Mouse (Mus musculus) forebrain, embryonic 10.5 days (tissue): ENCODE measurements at regions not wholly inside any gene's neighbourhood (a gene's known extent, or its start where the extent isn't known, plus 50 kb on each side); places are given as distances from the start of the nearest gene placed in this dataset.

Experiments used
- DNase-seq: peaks from one replicate; pipeline ENCODE4 v3.0.0-alpha.2; 2017; ENCODE audit warnings: low spot score; ENCODE audit errors: extremely low spot score
- H3K27ac ChIP-seq: fragments of 300-500 bp; sonication (generic); 2 replicates; pipeline ENCODE4 v1.5.1; 2016; ENCODE audit warnings: mild to moderate bottlenecking
- H3K27me3 ChIP-seq: fragments of 300-500 bp; sonication (generic); 2 replicates; pipeline ENCODE4 v1.6.1; 2016; ENCODE audit warnings: mild to moderate bottlenecking; ENCODE audit not compliant: poor library complexity, severe bottlenecking
- H3K36me3 ChIP-seq: fragments of 300-500 bp; sonication (generic); replicated peaks from 2 replicates; pipeline ENCODE4 v1.6.1; 2016; ENCODE audit warnings: mild to moderate bottlenecking, moderate library complexity
- H3K4me1 ChIP-seq: fragments of 300-500 bp; sonication (generic); 2 replicates; pipeline ENCODE4 v1.6.1; 2016
- H3K4me3 ChIP-seq: fragments of 300-500 bp; sonication (generic); 2 replicates; pipeline ENCODE4 v1.5.1; 2016; ENCODE audit warnings: mild to moderate bottlenecking, moderate library complexity
- H3K9me3 ChIP-seq: fragments of 300-500 bp; sonication (generic); 2 replicates; pipeline ENCODE4 v1.6.1; 2016; ENCODE audit warnings: mild to moderate bottlenecking, moderate library complexity
- WGBS: fragments of 180-500 bp; shearing (Covaris S2); methylation state at CpG from one replicate; pipeline ENCODE4 v1.1.7; 2016; 5-methylcytosine and 5-hydroxymethylcytosine counted together

GRCm38 (mm10) chr13:71214776-71215175, 373.2 kb upstream of the Adamts16 start:
- Histone ChIP-seq H3K4me1 (peaks cover 19% of the 10 kb centered on the region), H3K27me3 (peaks cover 17% of the 10 kb centered on the region), H3K4me3 (no peak overlapping the region), H3K36me3 (no peaks in the 10 kb centered on the region), H3K27ac (no peak overlapping the region), H3K9me3 (no peaks in the 10 kb centered on the region)
- no peak for DNase-seq
- WGBS, result 66% methylated on average over 5 of the region's 5 CpGs

GRCm38 (mm10) chr13:71211363-71211762, 369.8 kb upstream of the Adamts16 start:
- no peak for DNase-seq
- peaks cover 22% of the 10 kb centered on the region; the same call in 1 of the 2 replicates for H3K27me3 ChIP-seq
- 76% methylated on average over 4 of the region's 4 CpGs for WGBS
- H3K36me3 ChIP-seq, result no peaks in the 10 kb centered on the region
- H3K9me3 ChIP-seq, result no peaks in the 10 kb centered on the region
- peaks cover 13% of the 10 kb centered on the region for H3K4me1 ChIP-seq
- H3K27ac ChIP-seq, result no peak overlapping the region
- no peak overlapping the region for H3K4me3 ChIP-seq

GRCm38 (mm10) chr13:71210658-71211251, 369.1 kb upstream of the Adamts16 start:
- Histone ChIP-seq H3K4me3 (no peak overlapping the region), H3K27ac (no peak overlapping the region), H3K4me1 (peaks cover 19% of the 10 kb centered on the region), H3K27me3 (peaks cover 22% of the 10 kb centered on the region; the same call in 1 of the 2 replicates), H3K9me3 (no peaks in the 10 kb centered on the region), H3K36me3 (no peaks in the 10 kb centered on the region)
- DNase-seq, result peak; percentile 16
- WGBS, result 15% methylated on average over 7 of the region's 7 CpGs

- H3K27me3 ChIP-seq, result peaks cover 12% of the 10 kb centered on the region; the same call in 1 of the 2 replicates
Observed at GRCm38 (mm10) chr13:71205708-71206107, 364.1 kb upstream of the Adamts16 start.

GRCm38 (mm10) chr13:71200656-71201055, 359.0 kb upstream of the Adamts16 start:
- Histone ChIP-seq H3K36me3 (no peaks in the 10 kb centered on the region), H3K27ac (no peak overlapping the region), H3K4me3 (no peak overlapping the region), H3K9me3 (no peaks in the 10 kb centered on the region), H3K27me3 (no peaks in the 10 kb centered on the region), H3K4me1 (peaks cover 1% of the 10 kb centered on the region)
- DNase-seq, result no peak
- WGBS, result 74% methylated on average over 3 of the region's 3 CpGs

More at GRCm38 (mm10) chr13:71205708-71206107, 364.1 kb upstream of the Adamts16 start:
- Histone ChIP-seq H3K4me1 (peaks cover 12% of the 10 kb centered on the region), H3K4me3 (no peak overlapping the region), H3K27ac (no peak overlapping the region), H3K9me3 (no peaks in the 10 kb centered on the region), H3K36me3 (no peaks in the 10 kb centered on the region)
- WGBS, result 51% methylated on average over 3 of the region's 3 CpGs
- DNase-seq, result no peak

GRCm38 (mm10) chr13:71195675-71196074, 354.1 kb upstream of the Adamts16 start:
- H3K27ac ChIP-seq, result no peak overlapping the region
- DNase-seq, result no peak
- WGBS, result 96% methylated on average over 4 of the region's 4 CpGs
- H3K9me3 ChIP-seq, result peaks cover 7% of the 10 kb centered on the region
- H3K4me1 ChIP-seq, result no peaks in the 10 kb centered on the region
- no peaks in the 10 kb centered on the region for H3K27me3 ChIP-seq
- no peaks in the 10 kb centered on the region for H3K36me3 ChIP-seq
- no peak overlapping the region for H3K4me3 ChIP-seq

- Histone ChIP-seq H3K27me3 (no peaks in the 10 kb centered on the region), H3K27ac (no peak overlapping the region), H3K4me1 (no peaks in the 10 kb centered on the region), H3K4me3 (no peak overlapping the region), H3K36me3 (no peaks in the 10 kb centered on the region), H3K9me3 (no peaks in the 10 kb centered on the region)
- WGBS, result 86% methylated on average over 4 of the region's 4 CpGs
- no peak for DNase-seq
Observed at GRCm38 (mm10) chr13:71184500-71184899, 342.9 kb upstream of the Adamts16 start.

- Histone ChIP-seq H3K36me3 (no peaks in the 10 kb centered on the region), H3K4me1 (no peaks in the 10 kb centered on the region), H3K9me3 (no peaks in the 10 kb centered on the region), H3K27ac (no peak overlapping the region), H3K4me3 (no peak overlapping the region), H3K27me3 (no peaks in the 10 kb centered on the region)
- no peak for DNase-seq
Observed at GRCm38 (mm10) chr13:71179083-71179482, 337.5 kb upstream of the Adamts16 start.

- no peak overlapping the region for H3K27ac ChIP-seq
- no peaks in the 10 kb centered on the region for H3K4me1 ChIP-seq
- H3K9me3 ChIP-seq, result no peaks in the 10 kb centered on the region
- H3K36me3 ChIP-seq, result no peaks in the 10 kb centered on the region
- H3K4me3 ChIP-seq, result no peak overlapping the region
- DNase-seq, result no peak
- no peaks in the 10 kb centered on the region for H3K27me3 ChIP-seq
Observed at GRCm38 (mm10) chr13:71174335-71174734, 332.7 kb upstream of the Adamts16 start.

- Histone ChIP-seq H3K4me3 (no peak overlapping the region), H3K27me3 (peaks cover 48% of the 10 kb centered on the region), H3K9me3 (no peaks in the 10 kb centered on the region), H3K4me1 (peaks cover 21% of the 10 kb centered on the region), H3K36me3 (no peaks in the 10 kb centered on the region), H3K27ac (no peak overlapping the region)
- DNase-seq, result no peak
- 36% methylated on average over 3 of the region's 3 CpGs for WGBS
Observed at GRCm38 (mm10) chr13:71166226-71166625, 324.6 kb upstream of the Adamts16 start.

- no peak for DNase-seq
- Histone ChIP-seq H3K36me3 (no peaks in the 10 kb centered on the region), H3K4me3 (no peak overlapping the region), H3K4me1 (peaks cover 21% of the 10 kb centered on the region), H3K9me3 (no peaks in the 10 kb centered on the region), H3K27ac (no peak overlapping the region), H3K27me3 (peaks cover 58% of the 10 kb centered on the region)
- 68% methylated on average over 20 of the region's 20 CpGs for WGBS
Observed at GRCm38 (mm10) chr13:71165096-71165920, 323.7 kb upstream of the Adamts16 start.

GRCm38 (mm10) chr13:71164012-71164411, 322.4 kb upstream of the Adamts16 start:
- Histone ChIP-seq H3K27me3 (peaks cover 70% of the 10 kb centered on the region), H3K36me3 (no peaks in the 10 kb centered on the region), H3K4me3 (no peak overlapping the region), H3K27ac (no peak overlapping the region), H3K4me1 (peaks cover 25% of the 10 kb centered on the region), H3K9me3 (no peaks in the 10 kb centered on the region)
- no peak for DNase-seq
- 92% methylated on average over 2 of the region's 2 CpGs for WGBS

GRCm38 (mm10) chr13:71162952-71163351, 321.3 kb upstream of the Adamts16 start:
- 82% methylated on average over 2 of the region's 2 CpGs for WGBS
- no peak for DNase-seq
- H3K4me3 ChIP-seq, result no peak overlapping the region
- H3K27me3 ChIP-seq, result peaks cover 74% of the 10 kb centered on the region
- no peaks in the 10 kb centered on the region for H3K36me3 ChIP-seq
- peaks cover 35% of the 10 kb centered on the region for H3K4me1 ChIP-seq
- no peak overlapping the region for H3K27ac ChIP-seq
- no peaks in the 10 kb centered on the region for H3K9me3 ChIP-seq
